Comparison of ENCODE assay signal across 7 mouse cellular contexts in the genomic region with DNA sequence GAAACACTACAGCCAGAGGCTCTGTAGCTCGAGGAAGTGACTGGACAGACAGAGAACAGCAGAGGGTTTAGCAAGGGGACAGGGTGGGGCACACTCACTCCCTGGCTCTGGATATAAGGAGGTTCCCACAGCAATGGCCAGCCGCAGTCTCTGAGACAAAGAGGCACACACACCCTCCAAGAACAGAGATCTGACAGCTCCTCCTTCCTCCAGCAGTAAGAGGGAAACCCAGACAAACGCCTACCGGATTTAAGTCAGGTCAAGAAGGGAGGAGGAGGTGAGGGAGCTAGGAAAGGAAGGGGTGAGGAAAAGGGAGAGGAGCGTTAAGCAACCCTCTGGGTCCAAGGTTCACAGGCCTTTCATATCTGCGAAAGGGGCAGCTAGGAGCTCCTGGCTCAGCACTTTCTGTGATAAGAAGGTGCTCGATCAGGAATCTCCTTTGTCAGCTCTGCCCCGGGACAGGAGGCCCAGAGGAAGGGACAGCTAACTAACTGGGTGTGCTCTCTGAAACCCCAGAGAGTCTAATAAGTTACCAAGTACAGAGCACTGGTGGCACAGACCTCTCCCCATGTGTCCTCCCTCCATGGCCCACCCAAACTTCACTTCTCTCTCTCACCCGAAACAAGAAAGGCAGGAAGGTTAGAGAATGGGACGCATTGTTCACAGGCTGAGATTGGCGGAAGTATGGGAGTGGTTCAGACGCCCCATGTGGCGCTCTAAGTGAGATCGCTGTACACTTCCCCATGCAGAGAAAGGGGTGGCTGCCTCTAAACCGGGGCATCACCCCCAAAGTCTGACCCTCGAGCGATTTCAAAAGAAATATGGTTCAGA. TPM values are rescaled to one million over a fixed set of nuclear protein-coding genes. Genes with fewer than 3 reads are reported as not detected.
DNase-seq lines count a peak whose midpoint lies in the region; ATAC-seq lines count a peak whose summit lies in the region.

No protein-coding gene starts in this region.

- no peak for ATAC-seq in forebrain, embryonic 15.5 days (replicated peaks)
- peak; percentile 20; the same call in 1 of the 2 replicates for ATAC-seq in lung, embryonic 15.5 days (ENCODE audit: borderline replicate concordance, extremely low read depth, low FRiP score, low TSS enrichment)
- peak; percentile 71 for ATAC-seq in stomach, embryonic 15.5 days (ENCODE audit: insufficient read depth, low FRiP score, low read depth)

- H3K9me3 ChIP-seq in forebrain, embryonic 15.5 days, result no peaks in the 10 kb centered on the region
- H3K9me3 ChIP-seq in lung, embryonic 15.5 days, result no peaks in the 10 kb centered on the region
- H3K9me3 ChIP-seq in stomach, embryonic 15.5 days, result no peaks in the 10 kb centered on the region

- no peaks in the 10 kb centered on the region for H3K27me3 ChIP-seq in forebrain, embryonic 15.5 days
- H3K27me3 ChIP-seq in lung, embryonic 15.5 days, result no peaks in the 10 kb centered on the region
- no peaks in the 10 kb centered on the region for H3K27me3 ChIP-seq in stomach, embryonic 15.5 days (replicated peaks)

- H3K27ac ChIP-seq in forebrain, embryonic 15.5 days (replicated peaks), result peak overlapping the region; percentile 17
- H3K27ac ChIP-seq in lung, embryonic 15.5 days, result peak overlapping the region; percentile 89
- peak overlapping the region; percentile 74 for H3K27ac ChIP-seq in stomach, embryonic 15.5 days

- H3K4me1 ChIP-seq in forebrain, embryonic 15.5 days, result no peaks in the 10 kb centered on the region; the same call in 1 of the 2 replicates
- peaks cover 48% of the 10 kb centered on the region for H3K4me1 ChIP-seq in lung, embryonic 15.5 days
- H3K4me1 ChIP-seq in stomach, embryonic 15.5 days, result peaks cover 28% of the 10 kb centered on the region

- no peaks in the 10 kb centered on the region for H3K36me3 ChIP-seq in forebrain, embryonic 15.5 days
- no peaks in the 10 kb centered on the region for H3K36me3 ChIP-seq in lung, embryonic 15.5 days
- H3K36me3 ChIP-seq in stomach, embryonic 15.5 days, result no peaks in the 10 kb centered on the region

- WGBS in forebrain, embryonic 15.5 days, result 39% methylated on average over 17 of the region's 17 CpGs
- 32% methylated on average over 17 of the region's 17 CpGs for WGBS in lung, embryonic 15.5 days
- WGBS in stomach, embryonic 15.5 days, result 32% methylated on average over 17 of the region's 17 CpGs

- H3K4me3 ChIP-seq in forebrain, embryonic 15.5 days, result no peak overlapping the region
- H3K4me3 ChIP-seq in lung, embryonic 15.5 days, result peak overlapping the region; percentile 4; the same call in 1 of the 2 replicates
- H3K4me3 ChIP-seq in stomach, embryonic 15.5 days (replicated peaks), result peak overlapping the region; percentile 1

- no peak overlapping the region for H3K4me2 ChIP-seq in forebrain, embryonic 15.5 days (replicated peaks)
- H3K4me2 ChIP-seq in lung, embryonic 15.5 days, result peak overlapping the region; percentile 45
- H3K4me2 ChIP-seq in stomach, embryonic 15.5 days, result peak overlapping the region; percentile 45

- peak; percentile 38 for DNase-seq in adipocyte (ENCODE audit: low spot score)
- peak; percentile 84 for DNase-seq in kidney, adult 11 months
- no peak for DNase-seq in left cerebral cortex, postnatal 36 days (ENCODE audit: low spot score in 2 of 2)
- DNase-seq in right cerebral cortex, postnatal 36 days (ENCODE audit: low spot score in 2 of 2), result no peak

- H3K9ac ChIP-seq in forebrain, embryonic 15.5 days (replicated peaks), result no peak overlapping the region
- peak overlapping the region; percentile 31; the same call in 1 of the 2 replicates for H3K9ac ChIP-seq in lung, embryonic 15.5 days
- H3K9ac ChIP-seq in stomach, embryonic 15.5 days, result no peak overlapping the region

- intact Hi-C loops in left cerebral cortex, postnatal 36 days (cut with DNase I), result loop anchor here (5.0 kb wide), 3 partner anchors 33 to 183 kb away; no protein-coding TSS in a partner anchor

RNA-seq across cellular contexts. Expression of gene Slc7a7, which starts 7.4 kb away (rescaled TPM):
- polyA plus RNA-seq in forebrain, embryonic 15.5 days (2015; fragmentation: Nextera tagmentation; extraction: Ambion mirVana), result 5.0 and 5.2 TPM in 2 replicates
- 10.7 and 11.9 TPM in 2 replicates for polyA plus RNA-seq in lung, embryonic 15.5 days (2015; fragmentation: Nextera tagmentation; extraction: Ambion mirVana)
- 17.0 and 19.9 TPM in 2 replicates for polyA plus RNA-seq in stomach, embryonic 15.5 days (2015; fragmentation: Nextera tagmentation; extraction: Ambion mirVana)
- 1 to 10 TPM; 1.9 TPM for total RNA-seq in left cerebral cortex, postnatal 36 days (2021)

RNA-seq across cellular contexts. Expression of gene Mrpl52, which starts 16.5 kb away (rescaled TPM):
- 269 and 282 TPM in 2 replicates for polyA plus RNA-seq in forebrain, embryonic 15.5 days (2015; fragmentation: Nextera tagmentation; extraction: Ambion mirVana)
- polyA plus RNA-seq in lung, embryonic 15.5 days (2015; fragmentation: Nextera tagmentation; extraction: Ambion mirVana), result 268 and 271 TPM in 2 replicates
- polyA plus RNA-seq in stomach, embryonic 15.5 days (2015; fragmentation: Nextera tagmentation; extraction: Ambion mirVana), result 273 and 275 TPM in 2 replicates
- total RNA-seq in left cerebral cortex, postnatal 36 days (2021), result 10 to 100 TPM; 84.6 to 88.0 TPM

RNA-seq across cellular contexts. Expression of gene Mmp14, which starts 21.2 kb away (rescaled TPM):
- 60.3 and 61.7 TPM in 2 replicates for polyA plus RNA-seq in forebrain, embryonic 15.5 days (2015; fragmentation: Nextera tagmentation; extraction: Ambion mirVana)
- 180 and 182 TPM in 2 replicates for polyA plus RNA-seq in lung, embryonic 15.5 days (2015; fragmentation: Nextera tagmentation; extraction: Ambion mirVana)
- 126 and 139 TPM in 2 replicates for polyA plus RNA-seq in stomach, embryonic 15.5 days (2015; fragmentation: Nextera tagmentation; extraction: Ambion mirVana)
- total RNA-seq in left cerebral cortex, postnatal 36 days (2021), result 10 to 100 TPM in 1 of 2 experiments, 1 to 10 TPM in 1; 7.2 to 10.8 TPM

RNA-seq across cellular contexts. Expression of gene Oxa1l, which starts 49.6 kb away (rescaled TPM):
- 47.9 and 48.1 TPM in 2 replicates for polyA plus RNA-seq in forebrain, embryonic 15.5 days (2015; fragmentation: Nextera tagmentation; extraction: Ambion mirVana)
- 38.3 and 41.6 TPM in 2 replicates for polyA plus RNA-seq in lung, embryonic 15.5 days (2015; fragmentation: Nextera tagmentation; extraction: Ambion mirVana)
- 38.1 and 44.6 TPM in 2 replicates for polyA plus RNA-seq in stomach, embryonic 15.5 days (2015; fragmentation: Nextera tagmentation; extraction: Ambion mirVana)
- 10 to 100 TPM; 52.2 to 52.3 TPM for total RNA-seq in left cerebral cortex, postnatal 36 days (2021)

RNA-seq across cellular contexts. Expression of gene Lrp10, which starts 53.7 kb away (rescaled TPM):
- polyA plus RNA-seq in forebrain, embryonic 15.5 days (2015; fragmentation: Nextera tagmentation; extraction: Ambion mirVana), result 32.5 and 33.9 TPM in 2 replicates
- polyA plus RNA-seq in lung, embryonic 15.5 days (2015; fragmentation: Nextera tagmentation; extraction: Ambion mirVana), result 51.5 and 57.5 TPM in 2 replicates
- 49.6 and 51.9 TPM in 2 replicates for polyA plus RNA-seq in stomach, embryonic 15.5 days (2015; fragmentation: Nextera tagmentation; extraction: Ambion mirVana)
- total RNA-seq in left cerebral cortex, postnatal 36 days (2021), result 10 to 100 TPM; 24.1 to 24.4 TPM

Comparison
In these comparisons a context has a peak if more than half of its experiments do, and no peak if none do; other contexts are left out.
1. DNase-seq: peak in adipocyte (single experiment) and kidney, adult 11 months (single experiment); none in left cerebral cortex, postnatal 36 days (0 of 2) and right cerebral cortex, postnatal 36 days (0 of 2).
2. H3K27ac ChIP-seq: peak in every context shown above with its lines; median percentile 89 in lung, embryonic 15.5 days; 74 in stomach, embryonic 15.5 days; 17 in forebrain, embryonic 15.5 days.